Comparison of ENCODE assay signal across 18 mouse cellular contexts in the genomic region with DNA sequence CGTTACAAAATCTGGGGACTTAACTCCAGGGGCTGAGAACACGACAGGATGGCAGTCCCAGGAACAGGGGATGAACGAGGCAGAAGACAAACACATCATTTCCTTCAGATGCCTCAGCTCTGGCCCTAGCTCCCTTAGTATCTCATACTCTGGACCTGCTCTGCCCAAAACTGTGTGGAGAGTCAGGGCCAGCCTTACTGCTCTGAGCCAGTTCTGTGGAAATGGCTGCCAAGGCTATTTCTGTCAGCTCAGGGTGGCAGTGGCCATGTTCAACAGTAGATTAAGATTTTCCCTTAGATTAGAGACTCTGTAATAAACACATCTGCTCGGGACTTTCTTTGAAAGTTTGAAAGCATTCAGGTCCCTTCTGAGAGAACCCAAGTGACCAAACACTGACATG. TPM values are rescaled to one million over a fixed set of nuclear protein-coding genes. Genes with fewer than 3 reads are reported as not detected.
"Had no signal": no experiment of that assay in that cellular context is flagged by ENCODE, and none has a peak within 500 bp of the region (broad histone marks: within the 10 kb centered on the region; RNA-seq: fewer than 3 reads in every experiment).

No protein-coding gene starts in this region.

- ATAC-seq: midbrain, embryonic 15.5 days had no signal

- H3K9me3 ChIP-seq: limb, embryonic 13.5 days; midbrain, embryonic 10.5 days; midbrain, embryonic 15.5 days had no signal

- H3K27ac ChIP-seq: layer of hippocampus, adult 2 months; limb, embryonic 13.5 days; liver, embryonic 14.5 days; midbrain, embryonic 10.5 days; midbrain, embryonic 15.5 days had no signal

- H3K9ac ChIP-seq: limb, embryonic 13.5 days; liver, embryonic 14.5 days; midbrain, embryonic 15.5 days had no signal

- H3K36me3 ChIP-seq: midbrain, embryonic 15.5 days had no signal

- H3K4me2 ChIP-seq: limb, embryonic 13.5 days; midbrain, embryonic 15.5 days had no signal

- H3K4me3 ChIP-seq: layer of hippocampus, adult 2 months; limb, embryonic 13.5 days; midbrain, embryonic 10.5 days; midbrain, embryonic 15.5 days had no signal

- DNase-seq: kidney, adult 18-20 months; kidney, postnatal 10 days; kidney, postnatal 4 days; left cerebral cortex, postnatal 4 days; lung, adult 18-20 months; lung, postnatal 4 days; retina, postnatal 1 day; right cerebral cortex, postnatal 4 days; spleen, adult 18-20 months; thymus, postnatal 36 days had no signal

- H3K27me3 ChIP-seq: limb, embryonic 13.5 days; midbrain, embryonic 15.5 days had no signal

RNA-seq across cellular contexts. Expression of gene Cd101, which starts 22.2 kb away (rescaled TPM):
- total RNA-seq: liver, adult 2 months had no signal
- polyA plus RNA-seq: kidney, embryonic 14.5 days; midbrain, embryonic 15.5 days; stomach, embryonic 14.5 days had no signal
